Mouse (Mus musculus) heart, adult 2 months (tissue): Measurements from ENCODE around the gene Uhmk1. TPM values are rescaled to one million over a fixed set of nuclear protein-coding genes. Genes with fewer than 3 reads are reported as not detected.

Source experiments
- DNase-seq, 2 experiments: peaks; one replicate each; pipeline ENCODE4 v3.0.0; 2021
- H3K27ac ChIP-seq: fragments of 200-600 bp; 2 replicates; pipeline ENCODE4 v1.8.1; 2022
- H3K27me3 ChIP-seq: fragments of 200-500 bp; 2 replicates; pipeline ENCODE4 v1.6.1; 2012; ENCODE audit warnings: mild to moderate bottlenecking, low read length, inconsistent platforms, mixed read lengths; ENCODE audit not compliant: control insufficient read depth, insufficient read depth
- H3K36me3 ChIP-seq: fragments of 200-500 bp; 2 replicates; pipeline ENCODE4 v1.6.1; 2012; ENCODE audit warnings: low read length, inconsistent platforms; ENCODE audit not compliant: control insufficient read depth, insufficient read depth
- H3K4me1 ChIP-seq: fragments of 200-500 bp; 2 replicates; pipeline ENCODE4 v1.6.1; 2011; ENCODE audit warnings: low read length; ENCODE audit not compliant: control insufficient read depth, insufficient read depth
- H3K4me3 ChIP-seq: fragments of 200-600 bp; 2 replicates; pipeline ENCODE4 v1.8.1; 2022
- H3K79me2 ChIP-seq: fragments of 200-500 bp; replicated peaks from 2 replicates; pipeline ENCODE4 v1.6.1; 2012; ENCODE audit warnings: mild to moderate bottlenecking, inconsistent platforms, low read length, moderate library complexity, mixed read lengths; ENCODE audit not compliant: control insufficient read depth, insufficient read depth
- H3K9ac ChIP-seq: fragments of 200-500 bp; 2 replicates; pipeline ENCODE4 v1.6.1; 2012; ENCODE audit warnings: low read depth, mild to moderate bottlenecking, control low read depth, inconsistent platforms, low read length, mixed read lengths
- CTCF ChIP-seq: fragments of 200-600 bp; IDR thresholded peaks from 2 replicates; pipeline ENCODE4 v1.8.1; 2022; ENCODE audit warnings: antibody characterized with exemption, mild to moderate bottlenecking, moderate library complexity
- EP300 ChIP-seq: fragments of 200-500 bp; IDR thresholded peaks from 2 replicates; pipeline ENCODE4 v1.6.1; 2011; ENCODE audit warnings: low read depth, low read length, control low read depth; ENCODE audit not compliant: insufficient read depth
- POLR2A ChIP-seq: fragments of 200-500 bp; IDR thresholded peaks from 2 replicates; pipeline ENCODE4 v1.6.1; 2011; ENCODE audit warnings: mild to moderate bottlenecking, low read depth, low read length, control low read depth; ENCODE audit not compliant: insufficient read depth
- WGBS: fragments of 180-500 bp; shearing (Covaris S2); methylation state at CpG from one replicate; pipeline ENCODE4 v1.1.7; 2018; 5-methylcytosine and 5-hydroxymethylcytosine counted together
- intact Hi-C: fragments of 180-260 bp; cut with DNase I; formaldehyde crosslinking; loops from one replicate; pipeline ENCODE4 v1.15.1; 2025
- polyA plus RNA-seq: library from polyadenylated mRNA; depleted of rRNA; stranded (reverse); fragments of >200 nt; gene quantifications from 2 replicates; pipeline ENCODE4 v1.2.3, GENCODE M21; 2012
- total RNA-seq, 2 experiments: library from RNA; stranded (reverse); gene quantifications; 2 replicates each; pipeline ENCODE4 v1.2.3; 2021

Uhmk1 gene
- total and polyA plus RNA-seq, 3 experiments = 6.5 to 23.4 (median 21.7) TPM

GRCm38 (mm10) chr1:170160397-170160938, 54.7 kb downstream of the Uhmk1 start:
- DNase-seq = peak; percentile 33 to 35
- no peak overlapping the region for H3K9ac ChIP-seq
- peaks cover 18% of the 10 kb centered on the region for H3K4me1 ChIP-seq
- WGBS = 45% methylated on average over 3 of the region's 3 CpGs
- 0 out of 2 replicates have a peak, but pooled peaks cover 1% of the 10 kb centered on the region for H3K79me2 ChIP-seq
- H3K4me3 ChIP-seq = no peak overlapping the region
- intact Hi-C loops = no loop called here
- H3K27me3 ChIP-seq = no peaks in the 10 kb centered on the region
- peak overlapping the region; percentile 0; the same call in 1 of the 2 replicates for H3K27ac ChIP-seq
- TF ChIP-seq POLR2A (no peak), EP300 (no peak), CTCF (no peak)
- H3K36me3 ChIP-seq = peaks cover 33% of the 10 kb centered on the region

GRCm38 (mm10) chr1:170159707-170160106, 55.5 kb downstream of the Uhmk1 start:
- Histone ChIP-seq H3K27ac (no peak overlapping the region; the same call in 1 of the 2 replicates), H3K36me3 (peaks cover 33% of the 10 kb centered on the region)

DNA sequence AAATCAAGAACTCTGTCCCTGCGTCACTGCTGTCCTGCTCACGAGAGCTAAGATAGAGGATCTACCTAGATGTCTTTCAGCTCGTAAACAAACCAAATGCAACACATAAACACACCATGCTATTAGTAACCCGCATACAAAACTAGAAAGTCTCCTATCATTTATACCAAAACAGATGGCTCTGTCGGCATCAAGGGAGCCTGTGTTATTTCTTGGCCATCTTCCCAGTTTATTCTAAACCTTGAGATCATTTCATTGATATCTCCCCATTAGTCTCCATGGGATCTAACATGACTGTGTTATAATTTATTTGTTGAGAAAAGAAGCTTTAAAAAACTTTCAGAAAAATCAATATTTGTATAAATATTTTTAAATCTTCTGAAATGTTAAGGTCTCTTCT, 59.4 kb downstream of the Uhmk1 start:
- Histone ChIP-seq H3K4me1 (peaks cover 4% of the 10 kb centered on the region), H3K4me3 (no peak overlapping the region), H3K9ac (no peak overlapping the region), H3K79me2 (no peaks in the 10 kb centered on the region), H3K27ac (no peak overlapping the region), H3K36me3 (peaks cover 10% of the 10 kb centered on the region), H3K27me3 (no peaks in the 10 kb centered on the region)
- WGBS = 90% methylated on average over 5 of the region's 5 CpGs
- intact Hi-C loops = loop anchor here (5.0 kb wide), 1 partner anchor 42 kb away; no protein-coding TSS in a partner anchor
- no peak for TF ChIP-seq CTCF
- no peak for TF ChIP-seq POLR2A
- no peak for TF ChIP-seq EP300
- DNase-seq = no peak

More at GRCm38 (mm10) chr1:170159707-170160106, 55.5 kb downstream of the Uhmk1 start:
- H3K27me3 ChIP-seq = no peaks in the 10 kb centered on the region
- no peak for DNase-seq
- H3K4me3 ChIP-seq = no peak overlapping the region
- WGBS = 97% methylated on average over 2 of the region's 2 CpGs
- H3K4me1 ChIP-seq = peaks cover 18% of the 10 kb centered on the region
- intact Hi-C loops = loop anchor here (5.0 kb wide), 1 partner anchor 38 kb away; no protein-coding TSS in a partner anchor
- H3K79me2 ChIP-seq = no peaks in the 10 kb centered on the region
- no peak for TF ChIP-seq EP300
- peak; percentile 19; the same call in 1 of the 2 replicates for TF ChIP-seq CTCF
- H3K9ac ChIP-seq = no peak overlapping the region

DNA sequence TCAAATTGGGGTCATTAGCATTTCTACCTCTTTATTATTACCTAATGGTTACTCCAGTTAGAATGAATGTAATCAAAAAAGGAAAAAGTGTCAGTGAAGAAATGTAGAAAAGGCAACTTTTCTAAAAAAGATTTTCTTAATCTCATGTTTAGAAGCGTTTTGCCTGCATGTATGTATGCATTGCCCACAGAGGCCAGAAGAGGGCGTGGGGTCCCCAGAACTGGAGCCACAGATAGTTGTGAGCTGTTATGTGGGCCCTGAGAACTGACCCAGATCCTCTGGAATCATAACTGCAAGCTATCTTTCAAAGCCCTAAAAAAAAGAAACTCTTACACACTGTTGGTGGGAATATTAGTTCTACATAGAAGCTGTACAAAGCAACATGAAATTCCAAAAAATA, 59.9 kb downstream of the Uhmk1 start:
- intact Hi-C loops = loop anchor here (5.0 kb wide), 1 partner anchor 42 kb away; no protein-coding TSS in a partner anchor
- no peaks in the 10 kb centered on the region for H3K79me2 ChIP-seq
- 80% methylated on average over 2 of the region's 2 CpGs for WGBS
- H3K27ac ChIP-seq = no peak overlapping the region
- no peak overlapping the region for H3K9ac ChIP-seq
- H3K27me3 ChIP-seq = no peaks in the 10 kb centered on the region
- peaks cover 7% of the 10 kb centered on the region for H3K36me3 ChIP-seq
- no peak overlapping the region for H3K4me3 ChIP-seq
- DNase-seq = no peak
- peaks cover under 1% of the 10 kb centered on the region; the same call in 1 of the 2 replicates for H3K4me1 ChIP-seq
- no peak for TF ChIP-seq EP300
- peak; percentile 46 for TF ChIP-seq CTCF
- TF ChIP-seq POLR2A = no peak

- H3K4me1 ChIP-seq = no peaks in the 10 kb centered on the region
- 93% methylated on average over 8 of the region's 8 CpGs for WGBS
- no peak overlapping the region for H3K4me3 ChIP-seq
- no peak for TF ChIP-seq EP300
- no peak for TF ChIP-seq CTCF
- no peak for TF ChIP-seq POLR2A
- H3K27ac ChIP-seq = no peak overlapping the region
- H3K9ac ChIP-seq = no peak overlapping the region
- no peaks in the 10 kb centered on the region for H3K36me3 ChIP-seq
- intact Hi-C loops = no loop called here
- no peaks in the 10 kb centered on the region for H3K27me3 ChIP-seq
- no peak for DNase-seq
- H3K79me2 ChIP-seq = no peaks in the 10 kb centered on the region
These were observed 61.2 kb downstream of the Uhmk1 start for GRCm38 (mm10) chr1:170153986-170154385.

DNA sequence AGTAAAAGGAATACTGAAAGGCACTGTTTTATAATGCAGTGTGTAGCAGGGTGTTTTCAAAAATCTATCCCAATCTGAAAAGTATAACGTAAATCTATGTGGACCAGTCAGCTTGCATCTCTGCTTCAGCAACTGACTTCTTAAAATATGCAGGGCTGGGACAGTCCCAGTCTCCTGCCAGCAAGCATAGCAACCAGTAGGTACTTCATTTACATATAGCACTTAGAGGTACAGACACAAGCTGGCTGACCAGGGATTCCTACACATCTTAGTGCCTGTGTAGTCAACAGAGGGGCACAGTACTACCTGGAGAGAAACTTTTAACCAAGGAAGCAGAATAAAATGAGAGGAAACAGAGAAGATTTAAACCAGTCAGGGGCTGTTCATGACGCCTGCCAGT, 62.6 kb downstream of the Uhmk1 start:
- no peak overlapping the region for H3K27ac ChIP-seq
- no peak overlapping the region for H3K4me3 ChIP-seq
- H3K9ac ChIP-seq = no peak overlapping the region
- H3K4me1 ChIP-seq = no peaks in the 10 kb centered on the region
- no peak for DNase-seq
- no peaks in the 10 kb centered on the region for H3K36me3 ChIP-seq
- intact Hi-C loops = no loop called here
- H3K79me2 ChIP-seq = no peaks in the 10 kb centered on the region
- whole genome bisulfite sequencing = 100% methylated on average over 2 of the region's 2 CpGs
- no peaks in the 10 kb centered on the region for H3K27me3 ChIP-seq
- no peak for TF ChIP-seq CTCF
